Mouse (Mus musculus): ENCODE measurements at regions not wholly inside any gene's neighbourhood (a gene's known extent, or its start where the extent isn't known, plus 50 kb on each side); places are given as distances from the start of the nearest gene placed in this dataset.

DNA sequence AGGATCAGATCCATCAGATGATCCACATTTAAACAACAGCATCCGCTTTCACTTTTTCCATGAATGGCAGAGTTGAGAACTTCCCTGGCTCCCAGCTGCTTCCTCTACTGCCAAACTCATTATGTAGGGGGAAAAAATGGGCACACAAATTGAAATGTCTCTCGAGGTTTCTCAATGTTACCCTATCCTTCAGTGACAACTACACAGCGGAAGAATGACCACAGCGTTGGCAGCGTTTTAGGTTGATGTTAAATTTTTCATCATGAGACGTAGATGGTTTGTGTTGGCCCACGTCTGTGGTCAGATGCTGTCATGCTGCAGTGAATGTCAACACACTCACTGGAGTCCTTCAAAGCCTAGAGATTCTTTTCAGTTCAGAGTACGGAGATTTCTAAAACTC, 149.0 kb upstream of the Paip1 start:
- TF ChIP-seq EP300 (optimal IDR thresholded peaks at IDR 0.05), result no peak
- TF ChIP-seq CTCF (IDR thresholded peaks at IDR 0.05; ENCODE audit: low read depth), result no peak
